Mouse (Mus musculus): ENCODE data around the gene Tas1r2. TPM values are rescaled to one million over a fixed set of nuclear protein-coding genes. Genes with fewer than 3 reads are reported as not detected.
A peak's percentile ranks its signal among the peaks of the same experiment; 100 is the strongest.

Tas1r2 gene
- total RNA-seq, 2 experiments from 2014 or later, result not detected

DNA sequence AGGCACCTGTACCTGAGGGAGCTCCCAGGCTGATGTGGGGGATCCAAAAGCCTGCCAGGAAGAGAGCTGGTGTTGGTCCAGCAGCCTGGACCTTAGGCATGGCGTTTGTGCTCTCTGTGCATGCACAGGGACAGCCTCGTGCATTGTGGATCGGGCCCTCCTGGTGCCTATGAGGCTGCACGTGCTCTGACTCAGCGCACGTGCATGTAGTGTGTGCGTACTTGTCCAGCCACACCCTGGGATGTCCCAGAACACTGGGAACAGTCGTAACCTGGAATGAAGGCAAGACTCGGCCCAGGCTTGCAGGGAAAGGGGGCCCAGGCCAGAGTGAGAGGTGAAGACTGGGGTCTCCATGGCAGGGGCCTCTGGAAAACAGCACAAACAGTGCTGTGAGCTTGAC is 15.5 kb upstream of the Tas1r2 start:
- intact Hi-C loops (cut with DNase I), result no loop called here

DNA sequence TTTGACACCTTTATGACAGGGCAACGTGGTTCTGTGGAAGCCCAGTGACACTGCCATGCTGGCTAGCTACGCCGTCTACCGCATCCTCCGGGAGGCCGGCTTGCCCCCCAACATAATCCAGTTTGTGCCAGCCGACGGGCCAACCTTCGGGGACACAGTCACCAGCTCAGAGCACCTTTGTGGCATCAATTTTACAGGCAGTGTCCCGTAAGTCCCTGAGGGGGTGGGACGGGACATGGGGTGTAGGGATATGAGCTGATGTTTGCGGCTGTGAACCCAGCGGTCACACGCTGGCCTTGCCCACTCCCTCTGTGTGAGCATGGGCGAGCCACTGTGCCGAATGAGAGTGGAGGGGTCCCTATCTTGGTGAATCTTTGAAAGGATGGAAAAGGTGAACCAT is 15.0 kb upstream of the Tas1r2 start:
- no peak for DNase-seq
- intact Hi-C loops (cut with DNase I), result no loop called here

More for the DNA sequence above, 15.5 kb upstream of the Tas1r2 start:
- DNase-seq, result no peak

DNA sequence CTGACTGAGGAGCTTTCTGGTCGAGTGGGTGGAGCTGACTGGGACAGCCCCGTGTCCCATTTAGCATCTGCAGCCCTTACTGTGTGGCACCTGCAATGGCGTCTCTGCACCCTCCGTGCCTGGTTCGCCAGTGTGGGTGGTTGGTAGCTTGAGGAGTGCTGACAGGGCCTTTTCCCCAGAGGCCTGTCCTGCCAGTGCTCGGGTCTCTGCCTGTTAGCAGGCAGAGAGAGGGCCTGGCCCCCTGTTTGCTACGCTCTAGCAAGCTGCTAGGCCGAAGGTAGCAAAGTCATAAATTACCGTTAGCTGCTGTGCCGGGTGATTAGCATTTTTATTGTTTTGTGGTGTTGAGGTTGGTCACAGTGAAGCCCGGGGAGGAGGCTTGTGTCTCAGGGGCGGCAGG is 13.5 kb upstream of the Tas1r2 start:
- intact Hi-C loops (cut with DNase I), result no loop called here
- DNase-seq, result no peak

DNA sequence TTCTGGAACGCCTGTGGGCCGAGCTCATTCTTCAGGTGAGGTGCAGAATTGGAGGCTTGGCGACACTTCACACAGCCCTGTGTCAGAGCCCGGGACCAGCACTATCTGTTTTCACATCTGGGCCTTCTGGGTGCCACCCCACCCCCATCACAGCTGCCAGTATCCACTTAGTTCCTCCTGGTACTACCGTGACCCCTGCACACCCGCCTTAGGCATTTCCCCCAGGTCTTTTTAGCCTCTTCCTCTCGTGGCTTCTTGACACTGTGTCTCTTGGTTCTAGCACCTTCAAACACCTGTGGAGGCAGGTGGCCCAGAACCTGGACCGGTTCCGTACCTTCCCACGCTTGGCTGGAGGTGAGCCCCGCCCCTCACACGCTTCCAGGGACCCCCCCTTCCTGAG is 13.0 kb upstream of the Tas1r2 start:
- DNase-seq, result no peak
- intact Hi-C loops (cut with DNase I), result no loop called here

DNA sequence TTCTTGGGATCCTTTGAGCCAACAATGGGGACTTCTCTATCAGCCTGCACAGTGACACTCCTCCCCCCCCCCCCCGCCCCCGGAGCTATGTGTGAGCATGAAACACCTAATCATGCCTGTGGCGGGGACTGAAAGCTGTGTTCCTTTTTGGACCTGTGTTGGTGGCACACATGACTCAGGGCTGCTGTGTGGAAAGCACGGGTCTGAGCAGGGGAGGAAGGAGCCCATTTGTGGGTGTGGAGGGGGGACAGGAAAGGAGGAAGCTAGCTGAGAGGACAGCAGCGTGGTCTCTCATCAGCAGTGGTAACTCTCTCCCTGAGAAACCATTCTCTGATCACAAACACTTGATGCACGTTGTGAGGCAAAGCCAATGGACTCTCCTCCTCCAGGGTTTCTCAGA is 12.6 kb upstream of the Tas1r2 start:
- DNase-seq, result no peak
- intact Hi-C loops (cut with DNase I), result no loop called here

DNA sequence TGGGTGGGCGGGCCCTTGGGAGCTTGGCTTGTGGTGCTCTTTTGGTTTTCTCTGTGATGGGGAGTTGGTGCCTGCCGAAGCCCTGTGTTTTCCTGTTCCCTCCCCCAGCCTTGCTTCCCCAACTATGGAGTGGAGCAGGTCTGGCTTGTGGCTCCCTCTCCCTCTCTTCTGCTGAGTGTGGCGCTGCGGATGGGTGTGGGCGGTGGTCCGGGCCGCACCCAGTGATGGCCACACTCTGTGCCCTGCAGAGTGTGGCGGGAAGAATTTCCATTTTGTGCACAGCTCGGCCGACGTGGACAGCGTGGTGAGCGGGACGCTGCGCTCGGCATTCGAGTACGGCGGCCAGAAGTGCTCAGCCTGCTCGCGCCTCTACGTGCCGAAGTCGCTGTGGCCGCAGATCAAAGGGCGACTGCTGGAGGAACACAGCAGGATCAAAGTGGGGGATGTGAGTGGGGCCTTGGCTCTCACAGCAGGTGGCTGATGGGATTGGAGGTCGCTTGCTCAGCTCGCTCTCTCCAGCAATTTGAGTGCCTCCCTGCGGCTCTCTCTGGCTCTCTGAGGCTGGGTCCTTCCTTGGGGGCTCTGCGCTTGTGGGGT is 11.4 kb upstream of the Tas1r2 start:
- intact Hi-C loops (cut with DNase I), result no loop called here
- peak in 1 of 2 experiments; percentile 29 for DNase-seq

DNA sequence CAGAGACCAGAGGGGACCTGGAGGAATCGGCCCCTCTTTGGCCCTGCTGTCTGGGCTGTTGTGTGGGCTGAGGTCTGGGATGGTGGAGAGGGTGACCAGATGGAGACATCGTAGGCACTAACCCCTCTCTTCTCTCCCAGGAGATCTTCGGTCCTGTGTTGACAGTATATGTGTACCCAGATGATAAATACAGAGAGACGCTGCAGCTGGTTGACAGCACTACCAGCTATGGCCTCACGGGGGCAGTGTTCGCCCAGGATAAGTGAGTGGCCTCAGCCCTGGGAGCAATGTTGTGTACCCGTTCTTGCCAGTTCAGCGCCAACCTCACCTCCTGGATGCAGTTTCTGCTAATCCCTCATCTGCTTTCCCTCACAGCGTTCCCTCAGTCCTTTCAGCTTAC is 9.4 kb upstream of the Tas1r2 start:
- DNase-seq, result peak; percentile 75 to 85
- intact Hi-C loops (cut with DNase I), result loop anchor here (1.0 to 2.0 kb wide), 2 partner anchors 27 to 214 kb away; no protein-coding TSS in a partner anchor

DNA sequence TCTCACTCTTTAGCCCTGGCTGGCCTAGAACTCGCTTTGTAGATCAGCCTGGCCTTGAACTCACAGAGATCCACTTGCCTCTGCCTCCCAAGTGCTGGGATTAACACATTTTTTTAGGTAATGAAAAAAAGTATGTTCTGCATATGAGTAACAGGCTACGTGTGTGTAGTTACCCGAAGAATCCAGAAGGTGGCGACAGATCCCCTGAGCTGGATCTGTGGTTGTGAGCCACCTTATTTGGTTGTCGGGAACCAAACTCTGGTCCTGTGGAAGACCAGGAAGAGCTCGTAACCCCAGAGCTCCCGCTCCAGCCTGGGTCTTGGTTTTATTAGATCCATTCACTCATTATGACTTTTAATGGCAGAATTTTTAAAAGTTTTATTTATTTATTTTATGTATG is 6.4 kb upstream of the Tas1r2 start:
- DNase-seq, result no peak
- intact Hi-C loops (cut with DNase I), result no loop called here

DNA sequence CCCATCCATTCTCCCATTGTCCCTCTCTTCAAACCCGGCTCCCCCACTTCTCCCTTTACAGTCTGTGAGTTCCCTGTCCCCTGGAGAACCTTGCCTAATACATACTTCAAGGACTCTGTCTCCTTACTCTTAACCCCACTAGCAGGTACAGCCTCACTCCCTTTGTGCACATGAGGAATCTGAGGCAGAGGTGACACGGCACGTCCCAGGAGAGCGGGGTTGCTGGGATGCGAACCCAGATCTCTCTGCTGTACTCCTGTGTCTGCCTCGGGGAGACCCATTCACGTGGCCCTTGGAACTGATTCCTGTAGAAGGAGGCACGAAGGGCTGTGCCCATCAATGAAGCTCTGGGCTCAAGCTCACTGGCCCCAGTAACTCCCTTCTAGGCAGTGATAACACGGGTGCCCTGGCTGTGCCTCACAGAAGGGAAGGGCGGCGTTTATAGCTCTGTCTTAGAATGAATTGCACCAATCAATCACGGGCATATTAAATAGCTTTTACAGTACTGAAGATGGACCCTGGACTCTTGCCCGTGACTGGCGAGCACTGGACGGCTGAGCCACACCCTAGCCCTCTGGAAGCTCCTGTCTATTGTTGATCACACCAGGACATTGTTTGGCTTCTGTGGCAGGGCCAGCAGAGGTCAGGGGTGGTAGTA is 3.1 kb upstream of the Tas1r2 start:
- no peak for DNase-seq
- intact Hi-C loops (cut with DNase I), result no loop called here

DNA sequence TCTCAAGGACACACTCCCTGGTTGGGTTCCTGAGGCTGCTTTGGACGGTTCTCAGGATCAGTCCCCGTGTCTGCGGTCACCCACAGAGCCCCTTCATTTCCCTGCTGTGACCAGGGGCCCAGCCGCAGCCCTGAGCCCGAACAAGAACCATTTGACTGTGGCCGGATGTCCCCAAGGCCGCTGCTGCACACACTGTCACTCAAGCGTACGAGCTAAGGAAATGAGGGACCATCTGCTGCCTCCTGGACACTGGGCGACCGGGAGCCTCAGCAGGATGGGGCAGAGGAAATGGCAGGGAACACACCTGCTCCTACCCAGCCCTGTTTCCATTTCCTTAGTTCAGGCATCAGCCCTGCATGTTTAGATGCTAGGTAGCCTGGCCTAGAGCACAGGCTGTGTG is 2.4 kb upstream of the Tas1r2 start:
- DNase-seq, result no peak
- intact Hi-C loops (cut with DNase I), result no loop called here

DNA sequence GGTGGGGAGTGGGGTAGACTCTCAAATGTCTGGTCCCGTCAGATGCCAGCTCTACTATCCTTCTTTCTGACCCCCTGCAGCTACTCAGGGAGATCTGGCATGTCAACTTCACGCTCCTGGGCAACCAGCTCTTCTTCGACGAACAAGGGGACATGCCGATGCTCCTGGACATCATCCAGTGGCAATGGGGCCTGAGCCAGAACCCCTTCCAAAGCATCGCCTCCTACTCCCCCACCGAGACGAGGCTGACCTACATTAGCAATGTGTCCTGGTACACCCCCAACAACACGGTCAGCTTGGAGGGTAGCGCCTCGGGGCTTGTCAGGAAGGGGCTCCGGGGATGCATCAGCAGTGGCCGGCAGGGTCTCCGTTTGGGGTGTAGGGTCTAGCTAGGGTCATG is 8.6 kb downstream of the Tas1r2 start:
- no peak for DNase-seq
- intact Hi-C loops (cut with DNase I), result no loop called here

DNA sequence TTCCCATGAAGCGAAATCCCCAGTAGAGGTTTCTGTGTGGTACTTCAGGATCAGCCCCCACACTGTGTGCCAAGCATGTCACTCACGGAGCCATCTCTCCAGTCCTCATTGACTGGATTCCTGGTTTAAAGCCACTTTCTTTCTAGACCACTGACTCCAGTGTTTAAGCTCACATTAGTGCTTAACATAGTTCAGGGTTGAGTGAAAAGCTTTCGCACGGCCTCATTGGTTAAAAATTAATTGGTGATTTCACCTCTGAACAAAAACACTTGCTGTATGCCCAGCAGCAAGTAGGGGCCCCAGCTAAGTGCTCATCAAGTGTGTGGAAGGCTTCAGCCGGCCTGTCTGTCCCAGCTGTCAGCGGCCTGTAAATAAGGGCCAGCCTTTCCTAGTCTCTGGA is 14.3 kb downstream of the Tas1r2 start:
- intact Hi-C loops (cut with DNase I), result no loop called here
- no peak for DNase-seq

DNA sequence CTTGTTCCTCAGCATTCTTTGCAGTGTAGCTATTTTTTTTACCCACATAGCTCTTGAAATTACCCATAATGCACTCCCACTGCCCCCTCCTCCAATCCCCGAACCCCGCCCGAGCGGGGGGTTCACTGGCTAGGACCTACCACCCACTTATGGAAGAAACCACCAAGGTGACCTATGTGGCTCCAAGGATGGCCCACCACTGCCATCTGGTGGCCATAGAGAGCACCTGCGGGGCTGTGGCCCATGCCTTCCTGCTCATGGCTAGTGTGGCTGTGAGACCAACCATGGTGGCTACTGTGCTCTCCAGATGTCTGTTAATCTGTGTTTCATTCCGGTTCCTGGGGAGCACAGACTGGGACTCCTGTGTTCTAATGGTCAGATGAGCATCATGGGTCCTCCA is 16.5 kb downstream of the Tas1r2 start:
- peak; percentile 39 to 64 for DNase-seq
- intact Hi-C loops (cut with DNase I), result loop anchor here (2.0 kb wide), 1 partner anchor 25 kb away; no protein-coding TSS in a partner anchor

DNA sequence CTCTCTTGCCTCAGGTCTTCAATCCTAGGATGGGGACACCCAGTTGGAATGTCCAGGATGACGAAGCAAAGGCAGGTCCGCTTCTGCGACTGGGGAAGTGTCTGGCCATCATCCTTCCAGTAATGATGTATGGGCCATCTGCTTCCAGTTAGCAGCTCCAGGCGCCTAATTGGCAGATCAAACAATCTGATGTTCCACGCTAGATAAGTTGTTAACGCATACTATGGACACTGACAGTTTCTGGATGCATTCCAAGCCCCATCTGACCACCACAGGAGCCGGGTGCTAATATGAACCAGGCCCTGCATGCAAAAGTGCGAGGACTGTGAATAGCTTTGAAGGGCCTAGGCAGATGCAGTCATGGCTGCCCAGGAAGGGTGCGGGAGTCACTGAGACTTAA is 22.4 kb downstream of the Tas1r2 start:
- intact Hi-C loops (cut with DNase I), result no loop called here
- no peak for DNase-seq

DNA sequence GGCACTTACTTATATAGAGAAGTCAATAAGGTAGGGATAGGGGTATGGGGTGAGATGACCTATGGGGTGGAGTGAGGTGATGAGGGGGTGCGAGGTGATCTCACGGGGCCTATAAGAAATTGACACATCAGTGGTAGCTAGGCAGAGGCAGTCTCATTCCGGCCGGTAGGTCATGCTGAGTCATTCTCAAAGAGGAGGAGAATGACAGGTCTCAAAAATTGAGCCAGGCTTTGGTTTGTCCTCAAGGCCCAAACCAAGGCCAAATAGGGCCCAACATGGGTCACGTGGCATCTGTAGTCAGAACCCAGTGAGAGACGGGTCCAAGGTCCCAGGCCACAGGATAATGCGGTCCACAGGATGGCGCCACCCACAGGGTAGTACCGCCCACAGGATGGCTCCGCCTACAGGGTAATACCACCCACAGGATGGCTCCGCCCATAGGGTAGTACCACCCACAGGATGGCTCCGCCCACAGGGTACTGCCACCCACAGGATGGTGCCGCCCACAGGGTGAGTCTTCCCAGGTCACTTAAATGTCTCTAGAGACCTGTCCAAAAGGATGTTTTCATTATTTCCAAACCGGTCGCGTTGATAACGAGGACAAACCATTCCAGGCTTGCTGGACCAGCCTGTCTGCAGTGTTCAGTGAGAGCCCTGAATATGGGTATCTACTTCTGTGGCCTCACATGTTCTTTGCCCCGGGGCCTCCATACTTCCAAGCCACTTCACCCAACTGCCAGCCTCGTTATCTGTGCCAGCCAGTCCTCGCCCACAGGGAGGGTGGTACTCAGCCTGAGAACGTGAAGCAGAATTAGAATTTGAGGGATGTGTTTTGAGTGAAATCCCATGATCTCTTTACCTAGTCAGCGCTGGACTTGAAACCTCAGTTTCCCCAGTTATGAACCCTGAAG is 30.6 kb downstream of the Tas1r2 start:
- no peak for DNase-seq
- intact Hi-C loops (cut with DNase I), result loop anchor here (1.0 kb wide), 1 partner anchor 174 kb away; no protein-coding TSS in a partner anchor

DNA sequence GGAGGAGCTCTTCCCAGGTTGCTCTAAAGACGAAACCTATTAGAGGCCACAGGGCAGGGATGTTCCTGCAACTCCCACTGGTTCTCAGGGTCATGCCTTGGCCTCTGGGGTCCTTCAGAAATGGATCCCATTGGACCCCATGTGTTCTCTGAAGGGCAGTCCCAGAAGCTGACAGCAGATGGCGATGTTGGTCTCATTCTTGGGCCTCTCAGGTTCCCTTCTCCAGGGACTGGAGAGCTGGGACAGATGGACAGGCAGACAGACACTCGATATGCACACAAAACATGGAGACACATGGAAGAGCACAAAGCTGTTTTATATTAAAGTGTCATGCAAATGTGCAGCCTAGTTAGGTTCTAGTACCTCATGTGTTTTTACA is 31.3 kb downstream of the Tas1r2 start:
- DNase-seq, result peak; percentile 46 to 70
- intact Hi-C loops (cut with DNase I), result loop anchor here (1.0 kb wide), 1 partner anchor 174 kb away; no protein-coding TSS in a partner anchor

DNA sequence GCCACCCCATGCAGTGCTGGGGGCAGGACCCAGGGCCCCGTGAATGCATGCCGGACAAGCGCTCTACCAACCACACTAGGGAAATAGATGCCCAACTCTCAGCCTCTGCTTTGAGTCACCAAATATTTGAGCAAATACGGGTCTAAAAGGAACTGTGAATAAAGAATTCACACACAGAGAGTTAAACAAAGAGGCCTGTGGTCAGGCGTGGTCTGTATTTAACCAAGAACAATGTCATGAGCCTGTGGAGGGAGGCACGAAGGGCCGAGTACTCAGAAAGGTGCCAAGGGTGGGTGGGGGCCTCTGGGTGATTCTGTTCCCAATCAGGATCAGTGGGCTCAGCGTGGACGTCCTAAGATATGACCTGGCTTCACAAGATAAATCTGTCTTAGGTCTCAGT is 34.7 kb downstream of the Tas1r2 start:
- intact Hi-C loops (cut with DNase I), result no loop called here
- DNase-seq, result no peak

DNA sequence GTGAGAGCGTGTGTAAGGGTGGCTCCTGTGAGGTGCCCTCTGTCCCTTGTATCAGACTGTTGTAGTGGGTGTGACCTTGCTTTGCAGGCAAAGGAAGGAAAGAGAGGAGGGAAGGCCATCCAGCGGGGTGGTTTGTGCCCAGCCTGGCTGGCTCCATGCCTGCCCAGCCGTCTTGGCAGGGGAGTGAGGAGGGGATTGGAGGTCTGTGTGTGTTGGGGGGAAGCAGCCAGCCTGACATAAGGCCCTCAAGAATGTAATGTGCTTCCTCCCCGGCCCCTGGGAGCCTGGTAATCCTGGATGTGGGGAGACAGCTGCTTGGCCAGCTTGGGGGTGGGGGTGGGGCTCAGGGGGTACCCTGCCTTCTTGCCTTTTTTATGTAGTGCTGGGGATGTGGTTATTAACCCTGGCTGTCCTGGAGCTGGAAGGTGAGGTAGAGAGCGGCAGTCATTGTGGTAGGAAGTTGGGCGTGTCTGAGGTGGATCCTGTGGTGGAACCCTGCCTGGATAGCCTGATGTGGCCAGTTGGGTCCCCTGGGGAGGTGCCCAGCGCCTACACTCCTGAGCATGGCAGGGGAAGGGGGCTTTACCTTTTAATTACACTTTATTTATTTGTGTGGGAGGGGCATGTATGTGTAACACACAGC is 36.4 kb downstream of the Tas1r2 start:
- no peak for DNase-seq
- intact Hi-C loops (cut with DNase I), result no loop called here

DNA sequence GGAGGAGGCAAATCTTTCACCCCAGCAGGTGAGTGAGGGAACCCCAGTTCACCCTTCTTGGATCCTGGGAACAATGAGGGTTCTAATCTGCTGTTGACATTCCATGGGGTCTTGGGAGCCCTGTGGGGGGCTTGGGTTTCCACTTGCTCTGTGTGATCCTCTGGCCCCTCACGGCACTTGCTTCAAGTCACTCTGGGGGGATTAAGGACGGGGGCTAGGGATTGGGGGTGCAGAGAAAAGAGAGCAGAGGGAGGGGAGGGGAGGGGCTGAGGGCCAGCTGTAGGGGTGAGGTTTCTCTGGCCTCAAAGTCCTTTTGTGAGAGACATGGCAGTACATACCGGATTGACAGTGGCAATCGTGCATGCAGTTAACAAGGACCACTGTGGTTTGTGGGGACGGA is 40.0 kb downstream of the Tas1r2 start:
- intact Hi-C loops (cut with DNase I), result no loop called here
- no peak for DNase-seq

DNA sequence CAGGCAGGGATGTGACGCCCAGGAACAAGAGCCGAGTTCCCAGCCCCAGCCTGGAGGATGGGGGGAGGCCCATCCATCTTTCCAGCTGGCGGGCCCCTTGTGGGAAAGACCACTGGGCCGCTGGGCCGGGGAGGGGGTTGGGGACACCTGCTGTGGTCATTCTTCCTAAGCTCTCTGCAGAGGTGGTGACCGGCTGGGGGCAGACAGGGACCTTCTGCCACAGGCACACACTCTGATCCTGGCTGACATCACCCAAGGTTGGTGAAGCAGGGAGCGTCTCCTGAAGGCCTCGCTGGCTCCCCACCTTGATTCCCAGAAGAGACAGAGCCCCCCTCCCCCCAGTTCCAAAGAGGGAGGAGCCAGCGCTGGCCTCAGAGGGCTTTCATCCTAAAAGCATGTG is 44.4 kb downstream of the Tas1r2 start:
- no peak for DNase-seq
- intact Hi-C loops (cut with DNase I), result no loop called here

DNA sequence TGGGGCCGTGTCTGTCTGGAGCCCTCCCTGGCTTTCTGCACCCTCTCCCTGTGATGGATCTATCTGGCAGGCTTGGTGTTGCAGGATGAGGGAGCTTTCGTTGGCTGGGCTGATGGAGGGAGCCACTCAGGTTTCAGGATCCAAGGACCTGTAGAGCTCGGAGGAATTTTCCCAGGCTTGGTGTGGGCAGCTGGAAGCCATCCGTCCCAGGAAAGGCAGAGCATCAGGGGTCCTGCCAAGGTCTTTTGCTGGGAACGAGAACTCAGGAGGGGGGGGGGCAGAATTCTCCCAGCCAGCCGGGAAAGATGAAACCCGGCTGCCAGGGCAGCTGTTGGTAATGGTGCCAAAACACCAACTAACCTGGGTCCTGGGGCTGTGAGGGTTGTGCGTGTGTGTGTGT is 45.3 kb downstream of the Tas1r2 start:
- intact Hi-C loops (cut with DNase I), result no loop called here
- no peak for DNase-seq

Data from heart, postnatal 10 days (tissue).